Mouse (Mus musculus): ENCODE results near the gene Hivep3. TPM values are rescaled to one million over a fixed set of nuclear protein-coding genes. Genes with fewer than 3 reads are reported as not detected.

Hivep3 gene
- total and polyA plus RNA-seq, 3 experiments = 5.1 to 8.2 (median 6.0) TPM

DNA sequence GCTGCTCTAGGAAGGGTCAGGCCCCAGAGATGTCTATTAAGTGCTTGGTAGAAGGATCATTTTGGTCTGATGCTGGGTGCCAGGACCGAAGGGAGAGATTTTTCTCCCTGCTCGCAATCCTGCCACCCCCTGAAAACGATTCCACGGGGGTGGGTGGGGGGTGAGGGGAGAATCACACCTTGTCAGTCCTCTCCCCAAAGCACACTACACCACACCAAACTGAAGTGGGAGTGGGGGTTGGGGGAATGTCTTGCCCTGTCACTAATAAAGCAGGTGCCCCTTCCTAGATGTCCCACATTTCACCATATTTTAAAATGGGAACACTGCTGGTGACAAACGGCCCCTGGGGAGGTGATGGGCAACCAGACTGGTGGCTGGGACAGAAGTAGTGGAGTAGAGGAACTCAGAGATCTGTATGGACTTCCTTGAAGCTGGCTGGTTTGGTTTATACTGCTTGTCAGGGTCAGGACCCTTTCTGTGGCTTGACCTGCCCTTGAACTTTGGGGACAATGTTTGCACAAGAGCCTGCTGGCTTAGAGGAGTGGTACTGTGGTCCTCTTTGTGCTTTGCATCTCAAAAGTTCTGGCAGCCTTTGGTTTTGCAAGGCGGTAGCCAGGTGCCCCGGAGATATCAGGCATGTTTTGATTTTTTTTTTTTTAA, 81.7 kb downstream of the Hivep3 start:
- H3K9ac ChIP-seq (ENCODE audit: low read depth, low read length) = peak overlapping the region; percentile 94
- intact Hi-C loops (cut with DNase I) = loop anchor here (2.0 to 10.0 kb wide), 3 partner anchors 22 to 290 kb away; no protein-coding TSS in a partner anchor
- peak overlapping the region; percentile 81 for H3K27ac ChIP-seq
- peak overlapping the region; percentile 57 for H3K4me3 ChIP-seq
- H3K27me3 ChIP-seq (ENCODE audit: control insufficient read depth, insufficient read depth, low read length) = no peaks in the 10 kb centered on the region
- no peak for TF ChIP-seq EP300 (IDR thresholded peaks at IDR 0.05; ENCODE audit: insufficient read depth, low read depth, low read length)
- no peak for TF ChIP-seq POLR2A (IDR thresholded peaks at IDR 0.05; ENCODE audit: insufficient read depth, low read depth, low read length)
- WGBS = 24% methylated on average over 7 of the region's 7 CpGs
- peaks cover 7% of the 10 kb centered on the region for H3K36me3 ChIP-seq (ENCODE audit: control insufficient read depth, insufficient read depth, low read length)
- DNase-seq = no peak
- H3K79me2 ChIP-seq (replicated peaks; ENCODE audit: control insufficient read depth, insufficient read depth, low read length) = peaks cover 2% of the 10 kb centered on the region; the same call in 1 of the 2 replicates
- H3K4me1 ChIP-seq (ENCODE audit: control insufficient read depth, insufficient read depth, low read length) = peaks cover 16% of the 10 kb centered on the region

DNA sequence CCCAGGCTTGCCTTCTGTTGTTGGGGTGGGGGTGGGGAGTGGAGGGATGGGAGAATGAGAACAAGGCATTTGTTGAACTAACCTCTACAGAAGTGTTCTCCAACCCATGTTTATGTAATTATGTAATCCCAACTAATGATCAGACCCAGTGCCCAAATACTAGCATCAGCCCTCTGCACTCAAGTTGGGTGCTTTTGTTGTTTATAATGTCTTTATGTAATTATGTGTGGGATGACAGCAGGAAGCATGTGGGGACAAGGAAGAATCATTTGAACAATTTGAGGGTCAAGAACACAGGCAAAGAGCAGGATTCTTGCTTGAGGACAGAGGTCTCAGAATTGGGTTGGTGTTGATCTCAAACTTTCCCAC, 82.2 kb downstream of the Hivep3 start:
- Histone ChIP-seq H3K36me3 (ENCODE audit: control insufficient read depth, insufficient read depth, low read length) (peaks cover 7% of the 10 kb centered on the region), H3K79me2 (replicated peaks; ENCODE audit: control insufficient read depth, insufficient read depth, low read length) (peaks cover 2% of the 10 kb centered on the region; the same call in 1 of the 2 replicates), H3K4me3 (no peak overlapping the region), H3K27ac (peak overlapping the region; percentile 10; the same call in 1 of the 2 replicates), H3K4me1 (ENCODE audit: control insufficient read depth, insufficient read depth, low read length) (peaks cover 16% of the 10 kb centered on the region), H3K27me3 (ENCODE audit: control insufficient read depth, insufficient read depth, low read length) (no peaks in the 10 kb centered on the region), H3K9ac (ENCODE audit: low read depth, low read length) (no peak overlapping the region)
- intact Hi-C loops (cut with DNase I) = loop anchor here (2.0 to 10.0 kb wide), 3 partner anchors 21 to 289 kb away; no protein-coding TSS in a partner anchor
- no peak for TF ChIP-seq CTCF (IDR thresholded peaks at IDR 0.05)
- no peak for TF ChIP-seq POLR2A (IDR thresholded peaks at IDR 0.05; ENCODE audit: insufficient read depth, low read depth, low read length)
- no peak for TF ChIP-seq EP300 (IDR thresholded peaks at IDR 0.05; ENCODE audit: insufficient read depth, low read depth, low read length)
- DNase-seq = no peak

DNA sequence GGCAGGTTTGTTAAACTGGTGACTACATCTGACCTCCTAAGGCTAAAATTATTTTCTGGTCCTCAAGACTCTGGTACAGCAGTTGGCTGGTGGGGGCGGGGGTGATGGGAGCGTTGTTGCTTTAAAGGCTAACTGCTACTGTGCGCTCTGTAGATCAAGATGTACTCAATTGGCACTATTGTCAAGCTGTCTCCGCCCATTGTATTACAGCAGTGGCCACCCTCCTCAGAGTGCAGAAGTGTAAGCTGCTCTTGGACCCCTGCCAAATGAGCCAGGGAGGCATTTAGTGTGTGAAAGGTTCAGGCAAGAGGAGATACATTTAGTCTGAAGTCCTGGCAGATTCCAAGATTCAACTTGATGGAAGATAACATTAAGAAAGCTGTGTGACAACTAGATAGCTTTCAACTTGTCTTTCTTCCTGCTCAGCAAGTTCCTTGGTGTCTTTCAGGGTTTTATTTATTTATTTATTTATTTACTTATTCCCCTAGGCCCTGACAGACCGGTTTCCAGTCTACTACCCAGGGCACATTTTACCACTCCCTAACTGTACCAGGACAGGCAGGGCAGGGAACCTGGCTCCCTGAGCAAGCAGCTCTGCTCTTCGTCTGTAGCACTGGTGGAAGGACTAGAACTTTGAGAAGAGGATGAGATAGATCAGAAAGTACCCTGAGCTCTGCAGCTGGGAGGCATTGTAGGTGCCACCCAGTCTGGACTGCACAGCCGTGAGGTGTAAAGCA, 83.2 kb downstream of the Hivep3 start:
- intact Hi-C loops (cut with DNase I) = loop anchor here (5.0 to 10.0 kb wide), 2 partner anchors 66 to 288 kb away; no protein-coding TSS in a partner anchor
- Histone ChIP-seq H3K9ac (ENCODE audit: low read depth, low read length) (no peak overlapping the region), H3K4me1 (ENCODE audit: control insufficient read depth, insufficient read depth, low read length) (peaks cover 16% of the 10 kb centered on the region), H3K79me2 (replicated peaks; ENCODE audit: control insufficient read depth, insufficient read depth, low read length) (peaks cover 2% of the 10 kb centered on the region; the same call in 1 of the 2 replicates), H3K27me3 (ENCODE audit: control insufficient read depth, insufficient read depth, low read length) (no peaks in the 10 kb centered on the region), H3K36me3 (ENCODE audit: control insufficient read depth, insufficient read depth, low read length) (peaks cover 7% of the 10 kb centered on the region), H3K4me3 (no peak overlapping the region), H3K27ac (peak overlapping the region; percentile 26)
- TF ChIP-seq CTCF (IDR thresholded peaks at IDR 0.05) (no peak), EP300 (IDR thresholded peaks at IDR 0.05; ENCODE audit: insufficient read depth, low read depth, low read length) (no peak), POLR2A (IDR thresholded peaks at IDR 0.05; ENCODE audit: insufficient read depth, low read depth, low read length) (no peak)
- 36% methylated on average over 7 of the region's 7 CpGs for WGBS
- DNase-seq = peak; percentile 45

DNA sequence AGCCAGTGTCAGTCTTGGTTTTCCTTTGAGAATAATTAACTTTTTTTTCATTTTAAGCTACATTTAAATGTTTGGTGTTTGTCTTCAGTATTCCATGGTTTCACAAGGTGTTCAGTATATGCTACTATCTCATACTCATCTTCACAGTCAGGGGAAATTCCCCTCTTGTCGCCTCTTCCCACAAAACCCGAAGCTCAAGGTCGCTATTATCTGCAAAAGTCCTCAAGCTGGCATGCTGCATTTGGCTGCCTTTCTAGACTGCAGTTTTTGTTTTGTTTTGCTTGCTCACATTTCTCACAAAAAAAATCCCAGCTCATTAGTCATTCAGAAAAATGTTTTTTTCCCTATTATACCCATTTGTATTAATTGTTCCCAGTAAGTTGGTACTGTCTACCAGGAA, 92.4 kb downstream of the Hivep3 start:
- Histone ChIP-seq H3K9ac (ENCODE audit: low read depth, low read length) (no peak overlapping the region), H3K79me2 (replicated peaks; ENCODE audit: control insufficient read depth, insufficient read depth, low read length) (no peaks in the 10 kb centered on the region), H3K4me3 (no peak overlapping the region), H3K27ac (no peak overlapping the region), H3K27me3 (ENCODE audit: control insufficient read depth, insufficient read depth, low read length) (no peaks in the 10 kb centered on the region), H3K4me1 (ENCODE audit: control insufficient read depth, insufficient read depth, low read length) (no peaks in the 10 kb centered on the region), H3K36me3 (ENCODE audit: control insufficient read depth, insufficient read depth, low read length) (no peaks in the 10 kb centered on the region)
- no peak for DNase-seq
- 29% methylated on average over 3 of the region's 3 CpGs for WGBS
- intact Hi-C loops (cut with DNase I) = loop anchor here (10.0 kb wide), 1 partner anchor 571 kb away; the partner anchor contains the start of gene Cldn19
- TF ChIP-seq POLR2A (IDR thresholded peaks at IDR 0.05; ENCODE audit: insufficient read depth, low read depth, low read length) (no peak), CTCF (IDR thresholded peaks at IDR 0.05) (no peak), EP300 (IDR thresholded peaks at IDR 0.05; ENCODE audit: insufficient read depth, low read depth, low read length) (no peak)

DNA sequence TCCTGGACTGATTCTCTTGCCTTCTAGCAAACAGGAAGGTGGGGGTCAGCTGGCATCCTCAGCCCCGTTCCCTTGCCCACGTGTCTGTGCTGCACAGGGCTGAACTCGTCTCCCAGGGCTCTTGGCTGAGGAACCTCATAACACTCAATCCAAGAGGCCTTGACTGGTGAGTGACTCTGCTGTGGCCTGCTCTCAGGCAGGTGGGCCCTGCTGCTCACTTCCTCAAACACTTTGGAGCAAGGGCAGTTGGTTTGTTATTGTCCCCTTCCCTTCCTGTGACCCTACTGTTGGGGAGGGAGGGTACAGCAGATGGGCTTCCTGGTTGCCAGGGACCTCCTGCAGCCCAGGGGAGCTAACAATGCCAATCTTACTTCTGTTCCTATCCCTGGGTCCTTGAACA, 94.8 kb downstream of the Hivep3 start:
- Histone ChIP-seq H3K4me1 (ENCODE audit: control insufficient read depth, insufficient read depth, low read length) (peaks cover 4% of the 10 kb centered on the region), H3K27ac (no peak overlapping the region), H3K79me2 (replicated peaks; ENCODE audit: control insufficient read depth, insufficient read depth, low read length) (no peaks in the 10 kb centered on the region), H3K36me3 (ENCODE audit: control insufficient read depth, insufficient read depth, low read length) (no peaks in the 10 kb centered on the region), H3K27me3 (ENCODE audit: control insufficient read depth, insufficient read depth, low read length) (no peaks in the 10 kb centered on the region), H3K4me3 (no peak overlapping the region), H3K9ac (ENCODE audit: low read depth, low read length) (no peak overlapping the region)
- intact Hi-C loops (cut with DNase I) = loop anchor here (10.0 kb wide), 1 partner anchor 574 kb away; the partner anchor contains the start of gene Cldn19
- TF ChIP-seq POLR2A (IDR thresholded peaks at IDR 0.05; ENCODE audit: insufficient read depth, low read depth, low read length) (no peak), EP300 (IDR thresholded peaks at IDR 0.05; ENCODE audit: insufficient read depth, low read depth, low read length) (no peak), CTCF (IDR thresholded peaks at IDR 0.05) (no peak)
- no peak for DNase-seq
- 35% methylated on average over 3 of the region's 3 CpGs for WGBS
